Mouse (Mus musculus) lung, postnatal 0 days (tissue): ENCODE measurements around the gene 9530053A07Rik. TPM values are rescaled to one million over a fixed set of nuclear protein-coding genes. Genes with fewer than 3 reads are reported as not detected.
A peak's percentile ranks its signal among the peaks of the same experiment; 100 is the strongest.

Experiments used
- ATAC-seq: fragments of 200-750 bp; cut with Nextera tagmentation; 2 replicates; pipeline ENCODE4 v1.8.0; 2017; ENCODE audit warnings: moderate library complexity
- DNase-seq: peaks from one replicate; pipeline ENCODE4 v3.0.0-alpha.2; 2016; ENCODE audit warnings: low spot score
- H3K27ac ChIP-seq: fragments of 300-500 bp; sonication (generic); 2 replicates; pipeline ENCODE4 v1.5.1; 2014; ENCODE audit warnings: antibody characterized with exemption, mild to moderate bottlenecking, low read length, mixed read lengths
- H3K27me3 ChIP-seq: fragments of 300-500 bp; sonication (generic); replicated peaks from 2 replicates; pipeline ENCODE4 v1.6.1; 2014; ENCODE audit warnings: low read length, mixed read lengths; ENCODE audit not compliant: insufficient read depth
- H3K36me3 ChIP-seq: fragments of 300-500 bp; sonication (generic); 2 replicates; pipeline ENCODE4 v1.6.1; 2014; ENCODE audit warnings: low read length, mixed read lengths; ENCODE audit not compliant: insufficient read depth
- H3K4me1 ChIP-seq: fragments of 300-500 bp; sonication (generic); 2 replicates; pipeline ENCODE4 v1.6.1; 2014; ENCODE audit warnings: antibody characterized with exemption, low read depth, low read length, mixed read lengths; ENCODE audit not compliant: insufficient read depth
- H3K4me2 ChIP-seq: fragments of 300-500 bp; sonication (generic); replicated peaks from 2 replicates; pipeline ENCODE4 v1.6.1; 2014; ENCODE audit warnings: low read depth, mild to moderate bottlenecking, low read length, moderate library complexity, mixed read lengths
- H3K4me3 ChIP-seq: fragments of 300-500 bp; sonication (generic); 2 replicates; pipeline ENCODE4 v1.5.1; 2014; ENCODE audit warnings: low read depth, low read length
- H3K9ac ChIP-seq: fragments of 300-500 bp; sonication (generic); replicated peaks from 2 replicates; pipeline ENCODE4 v1.6.1; 2014; ENCODE audit warnings: low read depth, mild to moderate bottlenecking
- H3K9me3 ChIP-seq: fragments of 300-500 bp; sonication (generic); 2 replicates; pipeline ENCODE4 v1.6.1; 2016; ENCODE audit warnings: low read length, mixed read lengths
- CTCF ChIP-seq: IDR thresholded peaks from 2 replicates; pipeline ENCODE4 v1.5.1; 2016; ENCODE audit warnings: antibody characterized with exemption, mild to moderate bottlenecking
- EP300 ChIP-seq: IDR thresholded peaks from 2 replicates; pipeline ENCODE4 v1.6.1; 2016; ENCODE audit warnings: antibody characterized with exemption, mild to moderate bottlenecking, control low read depth
- WGBS: fragments of 180-500 bp; shearing (Covaris S2); extraction: QIAGEN DNeasy Blood & Tissue Kit; methylation state at CpG from one replicate; pipeline ENCODE4 v1.1.7; 2014; 5-methylcytosine and 5-hydroxymethylcytosine counted together
- polyA plus RNA-seq: library from polyadenylated mRNA; unstranded; fragments of >200 nt; fragmentation: Nextera tagmentation; extraction: Ambion mirVana; gene quantifications from 2 replicates; pipeline ENCODE4 v1.2.1, GENCODE M21; 2015

Gene 9530053A07Rik
- polyA plus RNA-seq, 1 experiment from 2014 or later = 0.51 TPM

DNA sequence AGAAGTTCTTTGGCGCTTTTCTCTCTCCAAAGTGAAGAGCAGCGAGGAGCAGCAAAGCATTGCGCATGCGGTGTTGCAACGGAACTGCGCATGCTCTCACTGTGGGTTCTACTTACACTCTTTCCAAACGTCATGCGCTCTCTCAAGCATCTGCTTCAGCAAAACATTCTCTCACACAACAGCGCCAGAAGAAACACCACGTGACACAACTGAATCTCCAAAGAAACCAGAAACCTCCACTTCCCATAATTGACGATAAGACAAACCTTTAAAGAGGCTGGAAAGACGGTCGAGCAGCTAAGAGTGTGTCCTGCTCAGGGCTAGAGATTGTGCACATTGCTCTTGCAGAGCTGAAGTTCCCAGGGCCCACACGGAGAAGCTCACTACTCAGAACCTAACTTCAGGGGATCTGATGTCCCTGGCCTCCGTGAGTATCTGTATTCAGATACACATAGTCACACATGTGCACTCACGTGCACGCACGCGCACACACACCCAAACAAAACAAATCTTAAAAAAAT, 79.8 kb downstream of the 9530053A07Rik start:
- WGBS = 49% methylated on average over 19 of the region's 19 CpGs
- ATAC-seq (peak; percentile 62), DNase-seq (peak; percentile 86)
- H3K36me3 ChIP-seq = no peaks in the 10 kb centered on the region
- H3K4me2 ChIP-seq = peak overlapping the region; percentile 44
- H3K27ac ChIP-seq = no peak overlapping the region
- no peaks in the 10 kb centered on the region for H3K9me3 ChIP-seq
- H3K27me3 ChIP-seq = no peaks in the 10 kb centered on the region
- TF ChIP-seq CTCF = no peak
- no peak for TF ChIP-seq EP300
- no peaks in the 10 kb centered on the region for H3K4me1 ChIP-seq
- H3K9ac ChIP-seq = no peak overlapping the region
- no peak overlapping the region for H3K4me3 ChIP-seq

DNA sequence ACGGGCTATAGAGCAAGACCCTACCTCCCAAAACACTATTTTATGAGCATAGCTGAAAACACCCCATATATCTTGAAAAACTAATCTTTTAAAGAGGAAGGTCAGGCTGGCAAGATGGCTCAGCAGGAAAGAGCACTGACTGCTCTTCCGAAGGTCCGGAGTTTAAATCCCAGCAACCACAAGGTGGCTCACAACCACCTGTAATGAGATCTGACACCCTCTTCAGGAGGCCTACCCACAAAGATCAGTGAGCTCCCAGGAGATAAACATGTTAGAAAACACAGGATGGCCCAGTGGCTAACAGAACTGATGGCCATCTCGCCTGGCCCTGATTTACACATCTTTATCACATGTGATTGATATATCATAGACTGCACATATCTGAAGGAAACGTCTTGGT, 81.5 kb downstream of the 9530053A07Rik start:
- Histone ChIP-seq H3K9me3 (no peaks in the 10 kb centered on the region), H3K4me3 (no peak overlapping the region), H3K9ac (no peak overlapping the region), H3K27me3 (no peaks in the 10 kb centered on the region), H3K4me2 (no peak overlapping the region), H3K4me1 (no peaks in the 10 kb centered on the region), H3K27ac (no peak overlapping the region), H3K36me3 (no peaks in the 10 kb centered on the region)
- 36% methylated on average over 5 of the region's 5 CpGs for WGBS
- TF ChIP-seq EP300 (no peak), CTCF (peak; percentile 20; the same call in 1 of the 2 replicates)
- no peak for DNase-seq
- ATAC-seq = no peak

GRCm38 (mm10) chr7:28214142-28214541, 84.9 kb downstream of the 9530053A07Rik start:
- DNase-seq = peak; percentile 52
- peak; percentile 82 for TF ChIP-seq CTCF
- no peak for TF ChIP-seq EP300
- 30% methylated on average over 10 of the region's 10 CpGs for WGBS
- H3K9ac ChIP-seq = no peak overlapping the region
- ATAC-seq = no peak
- no peaks in the 10 kb centered on the region for H3K9me3 ChIP-seq
- no peaks in the 10 kb centered on the region for H3K4me1 ChIP-seq
- H3K4me2 ChIP-seq = no peak overlapping the region
- H3K36me3 ChIP-seq = no peaks in the 10 kb centered on the region
- no peak overlapping the region for H3K4me3 ChIP-seq
- H3K27me3 ChIP-seq = no peaks in the 10 kb centered on the region
- no peak overlapping the region for H3K27ac ChIP-seq

Other genes with a start within 250 kb of the 9530053A07Rik start
- 5.2 and 5.5 TPM in 2 replicates for gene Zfp974, start 200.0 kb upstream of the 9530053A07Rik start, polyA plus RNA-seq
- gene Zfp780b, start 150.3 kb upstream of the 9530053A07Rik start, polyA plus RNA-seq = 8.5 and 10.2 TPM in 2 replicates
- 1.0 TPM in 2 replicates for gene Zfp850, start 115.4 kb upstream of the 9530053A07Rik start, polyA plus RNA-seq
- 153 and 170 TPM in 2 replicates for gene Psmc4, start 79.4 kb upstream of the 9530053A07Rik start, polyA plus RNA-seq
- 1.9 and 2.2 TPM in 2 replicates for gene Fcgbp, start 58.2 kb upstream of the 9530053A07Rik start, polyA plus RNA-seq
- gene Fbl, start 40.2 kb downstream of the 9530053A07Rik start, polyA plus RNA-seq = 36.1 and 37.2 TPM in 2 replicates
- 11.6 and 12.2 TPM in 2 replicates for gene Dyrk1b, start 50.0 kb downstream of the 9530053A07Rik start, polyA plus RNA-seq
- gene Eid2, start 138.4 kb downstream of the 9530053A07Rik start, polyA plus RNA-seq = 3.0 and 4.3 TPM in 2 replicates
- 12.1 and 12.9 TPM in 2 replicates for gene Eid2b, start 148.3 kb downstream of the 9530053A07Rik start, polyA plus RNA-seq
- 0.10 and 0.18 TPM in 2 replicates for gene Selenov, start 161.7 kb downstream of the 9530053A07Rik start, polyA plus RNA-seq
- gene Dll3, start 172.8 kb downstream of the 9530053A07Rik start, polyA plus RNA-seq = 0.10 and 0.24 TPM in 2 replicates
- gene Timm50, start 182.6 kb downstream of the 9530053A07Rik start, polyA plus RNA-seq = 51.8 and 54.8 TPM in 2 replicates
- gene Supt5, start 209.3 kb downstream of the 9530053A07Rik start, polyA plus RNA-seq = 39.7 and 41.0 TPM in 2 replicates
- gene Rps16, start 221.2 kb downstream of the 9530053A07Rik start, polyA plus RNA-seq = 623 and 695 TPM in 2 replicates
- 22.4 and 26.7 TPM in 2 replicates for gene Plekhg2, start 243.1 kb downstream of the 9530053A07Rik start, polyA plus RNA-seq